Mouse (Mus musculus) adrenal gland, adult 2 months (tissue): Measurements from ENCODE around the gene Copa. TPM values are rescaled to one million over a fixed set of nuclear protein-coding genes. Genes with fewer than 3 reads are reported as not detected.

Experiments used
- DNase-seq: peaks from one replicate; pipeline ENCODE4 v3.0.0; 2021
- long read RNA-seq: library from polyadenylated mRNA; stranded (forward); transcript quantifications from one replicate; pipeline ENCODE4 v2.0.0, GENCODE M21; 2021
- polyA plus RNA-seq: library from polyadenylated mRNA; depleted of rRNA; stranded (reverse); fragments of >200 nt; gene quantifications from 2 replicates; pipeline ENCODE4 v1.2.3, GENCODE M21; 2012; rRNA removed
- total RNA-seq, 2 experiments: library from RNA; stranded (reverse); gene quantifications; 2 replicates each; pipeline ENCODE4 v1.2.3; 2021

Copa gene
- 100 to 1,000 TPM; 174 to 178 TPM for total RNA-seq
- 11.0 and 21.1 TPM in 2 replicates for polyA plus RNA-seq
- long read RNA-seq, full-length matches to known transcripts: 83 of 104 reads
- long read RNA-seq, partial matches to known transcripts: 13 of 104 reads
- long read RNA-seq, other reads (novel, unspliced or antisense): 8 of 104 reads

DNA sequence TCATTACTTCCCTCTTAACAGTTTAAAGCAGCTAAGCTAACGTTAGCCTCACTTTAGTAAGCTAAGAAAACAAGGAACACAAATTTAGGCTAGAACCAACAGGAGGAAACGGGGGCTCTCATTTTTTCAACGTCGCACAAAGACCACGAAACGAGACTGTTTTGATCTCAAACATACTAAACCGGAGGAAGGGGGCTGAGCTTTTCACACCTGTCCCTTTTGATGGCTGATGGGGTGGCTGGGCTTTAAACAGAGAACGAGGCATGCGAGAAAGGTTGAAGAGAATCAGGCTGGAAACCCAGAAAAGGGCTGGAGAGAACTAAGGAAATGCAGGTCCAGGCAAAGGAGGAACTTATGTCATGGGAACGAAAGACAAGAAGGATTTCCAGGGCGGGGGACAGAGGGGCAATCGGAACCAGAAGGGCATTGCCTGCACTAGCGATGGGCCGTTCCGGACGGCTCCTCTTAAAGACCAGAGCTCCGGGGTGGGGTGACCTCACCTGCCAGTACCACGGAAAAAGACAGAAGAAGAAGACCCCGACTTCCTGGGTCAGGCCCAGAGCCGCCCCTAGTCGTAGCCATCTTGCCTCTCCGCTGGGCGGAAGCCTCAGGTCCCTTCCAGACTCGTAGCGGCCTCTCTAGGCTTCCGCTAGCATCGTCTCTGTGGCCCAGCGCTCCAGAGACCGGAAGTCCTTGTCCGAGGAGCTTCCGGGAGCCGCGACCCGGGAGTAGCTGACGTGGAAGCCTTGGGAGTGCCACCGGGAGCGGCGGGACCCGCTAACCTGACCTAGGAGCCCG, at the start of gene Copa, which contains the start of gene Ncstn:
Gene Copa (plus strand): TSS at position 429 of the 798 bp plus-strand sequence.
Gene Ncstn (minus strand): TSS at position 695 of the 798 bp plus-strand sequence.
- peak; percentile 95 for DNase-seq

DNA sequence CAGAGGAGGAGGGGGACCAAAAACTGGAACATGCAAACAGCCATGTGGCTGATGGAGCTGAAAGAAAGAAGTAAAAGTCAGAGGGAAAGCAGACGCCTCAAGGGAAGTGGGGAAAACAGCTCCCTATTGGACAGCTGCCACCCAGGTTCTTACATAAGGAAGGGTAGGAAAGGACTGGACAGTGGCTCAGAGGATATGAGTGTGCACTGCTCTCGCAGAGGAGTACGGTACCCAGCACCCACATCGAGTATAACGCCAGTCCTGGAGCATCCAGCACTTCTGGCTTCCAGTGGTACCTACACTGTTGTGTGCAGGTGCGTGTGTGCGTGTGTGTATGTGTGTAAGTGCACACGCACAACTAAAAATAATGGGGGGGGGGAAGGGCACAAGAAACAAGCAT, 35.9 kb upstream of the Copa start:
- DNase-seq: no peak

DNA sequence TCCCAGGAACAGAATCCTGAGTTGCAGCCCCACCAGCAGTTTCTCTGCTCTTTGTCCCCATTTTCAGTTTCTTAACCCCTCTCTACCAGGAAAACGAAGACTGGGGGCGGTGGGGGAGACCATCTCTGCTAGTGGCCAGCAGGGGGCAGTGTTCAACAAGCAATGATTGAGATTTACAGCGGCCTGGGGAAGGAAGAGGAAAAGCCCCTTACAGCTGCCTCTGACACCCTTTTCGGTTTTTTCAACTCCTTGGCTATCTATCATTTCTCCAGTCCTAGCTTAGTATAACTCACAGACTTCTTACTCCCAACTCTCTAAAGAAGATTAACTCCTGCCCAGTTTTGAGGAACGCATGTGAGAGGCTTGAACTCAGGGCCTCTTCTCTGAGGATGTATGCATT, 35.4 kb upstream of the Copa start:
- peak; percentile 56 for DNase-seq

DNA sequence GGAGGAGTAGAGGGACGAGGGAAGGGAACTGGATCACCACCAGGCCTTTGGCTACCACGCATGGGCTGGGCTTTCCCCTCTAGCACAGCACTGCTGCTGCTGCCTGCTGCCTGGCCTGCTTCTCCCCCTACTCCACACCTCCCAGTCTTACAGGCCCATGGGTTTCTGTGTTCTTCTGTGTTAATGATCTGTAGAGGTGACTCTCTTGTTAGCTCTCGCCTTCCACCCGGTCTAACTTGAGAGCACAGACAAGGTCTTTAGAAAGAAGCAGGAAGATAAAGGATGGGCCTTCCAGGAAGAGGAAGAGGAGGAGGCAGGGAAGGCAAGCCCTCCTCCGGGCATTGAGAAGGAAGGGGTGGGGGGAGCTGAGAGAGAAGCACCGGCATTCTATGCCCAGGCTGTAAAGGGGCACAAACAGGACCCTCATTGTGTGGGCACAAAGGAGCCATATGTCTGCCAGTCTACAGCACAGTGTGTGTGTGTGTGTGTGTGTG, 34.0 kb upstream of the Copa start:
- no peak for DNase-seq

DNA sequence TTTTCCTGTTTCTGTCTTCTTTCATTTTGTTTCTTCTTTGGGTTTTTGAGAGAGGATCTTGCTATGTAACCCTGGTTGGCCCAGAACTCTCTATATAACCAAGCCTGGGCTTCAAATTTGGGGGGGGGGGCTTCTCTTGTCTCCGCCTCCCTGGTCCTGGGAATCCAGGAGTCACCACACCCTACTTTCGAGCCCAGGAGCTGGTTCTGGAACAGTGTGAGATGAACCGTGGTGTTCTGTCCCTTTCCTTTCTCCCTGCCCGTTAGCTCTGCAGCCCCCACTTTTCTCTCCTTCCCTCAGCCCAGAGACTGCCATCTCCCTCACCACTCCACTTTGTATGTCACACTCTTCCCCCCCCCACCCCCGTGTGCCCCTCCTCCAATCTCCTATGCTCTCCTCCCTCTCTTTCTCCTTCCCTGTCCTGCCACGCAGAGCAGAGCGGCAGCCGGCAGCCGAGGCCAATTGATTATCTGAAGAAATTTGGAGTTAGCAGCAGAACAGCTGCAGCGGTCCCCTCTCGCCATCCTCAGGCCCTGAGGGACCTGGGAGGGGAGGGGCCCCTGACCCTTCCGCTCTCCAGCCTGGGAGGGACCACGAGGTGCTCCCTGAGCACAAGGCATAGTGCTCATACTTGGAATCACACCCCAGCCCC, 33.1 kb upstream of the Copa start:
- no peak for DNase-seq

DNA sequence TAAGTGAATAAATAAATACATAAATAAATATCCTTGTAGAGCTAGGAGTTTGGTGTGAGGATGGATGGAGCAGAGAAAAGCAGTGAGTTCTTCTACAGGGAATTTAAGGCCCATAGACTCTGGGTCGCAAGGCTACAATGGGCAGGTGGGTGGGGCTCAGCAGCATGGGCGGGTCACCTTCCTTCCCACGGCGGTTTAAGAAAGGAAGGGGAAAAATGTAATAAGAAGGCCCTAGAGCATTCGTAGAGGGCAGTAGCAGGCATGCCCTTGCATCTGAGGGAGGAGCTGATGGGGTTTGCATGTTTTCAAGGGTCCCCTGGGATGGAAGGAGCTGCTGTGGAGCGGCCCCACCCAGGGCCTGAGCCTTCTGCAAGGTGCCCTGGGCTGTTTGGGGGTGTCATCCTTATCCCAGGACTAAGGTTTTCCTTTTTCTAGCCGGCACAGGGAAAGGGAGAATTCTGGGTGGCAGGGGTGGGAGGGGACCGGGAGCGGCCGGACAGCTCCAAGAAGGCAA, 29.5 kb upstream of the Copa start:
- DNase-seq: no peak

DNA sequence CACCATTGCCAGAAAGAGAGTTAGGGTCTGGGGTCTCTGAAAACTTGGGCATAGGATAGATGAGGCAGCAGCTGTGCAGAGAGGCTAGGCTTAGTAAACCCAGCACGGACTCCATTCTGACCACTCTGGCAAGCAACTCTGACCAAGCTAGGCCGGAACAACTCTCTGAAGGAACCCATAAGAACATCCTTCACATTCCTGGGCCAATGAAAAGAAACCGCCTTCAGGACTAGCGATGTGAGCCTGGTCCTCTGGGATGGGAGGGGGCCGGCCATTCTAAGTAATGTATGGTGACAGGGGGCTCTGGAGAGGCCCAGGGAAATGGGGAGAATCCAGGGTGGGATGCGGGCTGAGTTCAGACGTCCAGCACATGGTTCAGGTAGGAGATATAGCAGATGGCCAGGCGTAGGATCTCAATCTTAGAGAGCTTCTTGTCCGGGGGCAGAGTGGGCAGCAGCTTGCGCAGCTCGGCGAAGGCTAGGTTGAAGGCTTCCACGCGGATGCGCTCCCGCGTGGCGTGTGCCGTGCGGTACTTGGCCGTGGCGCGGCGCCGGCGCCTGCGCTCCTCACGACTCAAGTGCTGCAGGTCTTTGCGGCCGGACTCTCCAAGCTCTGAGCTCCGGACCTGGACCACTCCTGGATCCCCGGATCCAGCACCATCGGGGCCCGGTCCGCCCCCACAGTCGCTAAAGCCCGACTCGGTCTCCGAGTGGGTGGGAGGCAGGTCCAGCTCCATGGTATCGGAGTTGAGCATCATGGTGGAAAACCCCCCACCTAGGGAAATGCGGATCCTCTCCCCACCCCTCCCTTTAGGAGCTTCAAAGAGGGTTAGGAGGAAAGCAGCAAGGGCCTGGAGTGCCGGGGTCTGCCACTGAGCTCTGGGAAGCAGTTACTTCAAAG, 28.5 kb upstream of the Copa start:
- no peak for DNase-seq

DNA sequence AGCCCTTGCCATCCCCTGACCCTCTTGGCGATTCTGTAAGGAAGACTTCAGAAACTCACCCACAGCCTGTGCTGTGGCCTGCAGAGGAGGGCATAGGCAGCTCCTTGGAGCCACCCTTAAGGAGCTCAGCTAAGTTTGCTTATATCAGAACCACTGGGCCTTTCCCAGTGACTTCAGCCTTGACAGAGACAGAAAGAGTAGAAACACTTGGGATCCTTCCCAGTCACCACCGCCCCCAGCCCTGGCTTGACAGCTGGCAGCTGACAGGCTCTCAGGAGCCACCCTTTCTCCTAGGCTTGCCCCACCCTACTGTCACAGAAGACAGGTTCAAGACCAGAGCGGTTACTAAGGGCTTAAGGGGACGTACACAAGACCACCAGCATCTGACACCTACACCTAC, 26.1 kb upstream of the Copa start:
- no peak for DNase-seq

DNA sequence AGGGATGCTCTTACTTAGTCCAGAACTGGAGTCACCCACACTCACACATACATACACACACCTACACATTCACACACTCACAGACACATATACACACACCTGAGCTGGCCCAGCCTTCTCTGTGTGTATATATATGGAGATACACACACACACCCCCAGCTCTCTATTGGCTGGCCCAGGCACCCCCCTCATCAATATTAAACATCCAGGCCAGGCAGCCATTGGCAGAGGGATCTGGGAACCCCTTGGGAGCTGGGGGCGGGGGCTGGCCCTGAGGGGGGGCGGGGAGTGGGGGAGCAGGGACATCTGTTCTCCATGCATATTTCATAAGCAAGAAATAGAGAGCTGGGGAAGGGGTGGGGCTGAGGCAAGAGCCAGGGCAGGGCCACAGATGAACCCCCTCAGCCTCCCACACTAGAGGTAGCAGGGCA, 24.8 kb upstream of the Copa start, which contains the start of gene Nhlh1:
Gene Nhlh1 (minus strand): TSS at position 83 of the 431 bp plus-strand sequence.
- no peak for DNase-seq

DNA sequence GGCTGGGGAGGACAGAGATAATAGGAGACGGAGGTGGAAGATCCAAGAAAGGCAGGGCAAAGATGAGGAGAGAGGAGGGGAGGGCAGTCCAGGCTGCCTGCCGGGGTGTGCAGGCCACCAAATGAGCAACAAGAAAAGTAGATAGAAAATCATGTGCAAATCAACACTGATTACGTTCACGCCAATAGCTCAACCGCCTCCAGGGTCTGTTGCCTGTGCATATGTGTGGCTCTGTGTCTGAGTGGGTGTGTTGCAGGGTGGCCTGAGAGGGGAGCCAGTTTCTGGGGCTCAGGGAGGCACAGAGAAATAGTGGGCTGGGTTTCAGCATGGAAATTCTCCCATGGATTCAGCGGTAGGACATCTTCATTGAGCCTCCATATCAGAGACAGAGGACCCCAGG, 24.0 kb upstream of the Copa start:
- DNase-seq: no peak

DNA sequence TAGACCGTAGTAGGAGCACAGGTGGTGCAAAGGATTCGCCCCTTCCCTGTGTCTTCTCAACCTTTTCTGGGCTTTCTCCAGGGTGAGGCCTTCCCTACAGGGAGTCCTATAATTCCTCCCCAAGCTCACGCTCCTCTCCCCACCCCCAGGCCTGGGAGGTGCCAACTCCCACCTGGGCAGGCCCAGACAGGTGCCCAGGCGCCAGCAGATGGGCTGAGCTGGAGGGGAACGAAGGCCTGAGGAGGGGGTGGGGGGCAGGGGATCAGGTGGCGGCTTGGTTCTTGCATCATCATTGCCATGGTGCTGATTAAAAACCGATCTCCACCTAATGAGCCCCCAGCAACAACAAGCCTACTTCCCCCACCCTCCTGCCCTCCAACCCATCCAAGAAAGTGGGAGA, 23.5 kb upstream of the Copa start:
- DNase-seq: no peak

DNA sequence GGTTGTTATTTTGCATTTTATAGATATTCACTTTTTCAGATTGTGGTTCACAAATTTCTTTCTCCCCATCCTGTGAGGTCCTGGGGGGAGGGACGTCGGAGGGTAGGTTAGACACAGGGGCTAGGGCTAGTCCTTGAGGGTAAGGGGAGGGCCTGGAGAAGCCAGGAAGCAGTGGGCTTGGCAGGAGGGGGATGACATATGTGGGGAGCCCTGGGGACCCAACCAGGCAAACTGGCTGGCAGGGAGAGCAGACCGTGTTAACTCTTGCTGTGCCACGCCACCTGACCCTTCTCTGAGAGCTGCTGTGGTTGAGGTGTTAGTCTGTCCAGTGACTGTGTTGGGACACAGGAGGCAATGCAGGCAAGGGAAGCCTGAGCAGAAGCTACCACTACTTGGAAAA, 21.7 kb upstream of the Copa start:
- no peak for DNase-seq

DNA sequence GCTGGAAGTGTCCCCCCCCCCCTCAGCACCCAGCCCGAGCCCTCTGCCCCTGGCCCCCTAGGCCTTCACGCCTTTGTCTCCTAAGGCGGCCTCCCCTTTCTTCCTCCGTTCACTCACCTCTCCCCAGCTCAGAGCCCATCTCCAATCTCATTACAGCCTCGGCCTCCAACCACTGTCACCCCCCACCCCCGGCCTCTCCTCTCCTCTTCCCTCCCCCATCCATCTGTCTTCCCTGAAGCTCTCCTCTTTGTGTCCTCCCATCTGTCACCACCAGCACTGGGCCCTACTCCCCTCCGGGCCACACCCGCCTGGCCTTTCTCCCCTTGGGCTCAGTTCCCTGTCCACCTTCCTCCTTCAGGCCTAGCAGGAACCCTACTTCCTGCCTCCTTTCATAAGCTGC, 21.1 kb upstream of the Copa start:
- no peak for DNase-seq

DNA sequence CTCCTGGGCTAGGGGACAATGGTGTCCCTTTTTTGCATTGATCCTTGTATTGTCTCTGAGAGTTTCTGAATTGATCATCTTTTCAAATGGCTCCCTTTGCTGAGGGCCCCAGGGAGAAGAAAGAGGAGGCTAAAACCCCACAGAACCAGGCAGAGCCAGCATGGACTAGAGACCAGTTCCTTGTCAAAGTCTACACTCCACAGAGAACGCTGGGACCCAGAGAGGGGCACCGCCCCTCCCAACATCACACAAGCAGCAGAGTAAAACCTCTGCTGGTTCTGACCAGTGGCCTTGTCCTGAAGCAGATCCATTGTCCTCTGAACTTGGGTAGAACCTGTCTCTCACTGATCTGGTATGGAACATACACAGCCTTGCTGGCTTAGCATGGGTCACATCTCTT, 20.2 kb upstream of the Copa start:
- DNase-seq: no peak

DNA sequence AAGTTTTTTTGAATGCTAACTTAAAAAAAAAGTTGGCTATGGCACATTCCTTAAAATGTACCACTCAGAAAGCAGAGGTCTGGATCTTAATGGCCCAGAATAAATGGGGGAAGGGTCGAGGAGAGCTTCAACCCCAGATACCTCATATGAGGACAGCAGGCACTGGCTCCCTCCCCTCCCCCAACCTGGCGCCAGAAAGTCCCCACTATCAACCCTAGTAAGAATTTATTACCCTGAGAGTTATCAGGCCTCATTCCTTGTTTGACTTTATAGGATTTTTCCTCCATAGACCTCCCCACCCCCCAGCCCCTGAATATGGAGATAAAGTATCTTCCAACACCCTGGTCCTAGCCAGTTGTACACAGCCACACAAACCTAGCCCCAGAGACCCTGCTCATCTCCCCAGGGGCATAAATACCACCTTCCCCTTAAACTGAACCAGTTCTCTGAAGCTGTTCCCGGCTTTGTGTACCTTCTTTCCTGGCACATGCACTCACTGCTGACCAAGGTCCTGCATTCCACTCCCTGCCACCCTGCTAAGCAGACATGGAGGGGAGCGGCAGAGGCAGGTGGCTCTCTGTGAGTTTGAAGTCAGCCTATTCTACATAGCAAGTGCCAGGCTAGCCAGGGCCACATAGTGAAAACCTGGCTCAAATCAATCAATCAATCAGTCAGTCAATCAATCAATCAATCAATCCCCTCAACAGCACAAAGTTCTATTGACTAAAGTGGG, 18.9 kb upstream of the Copa start:
- DNase-seq: no peak

DNA sequence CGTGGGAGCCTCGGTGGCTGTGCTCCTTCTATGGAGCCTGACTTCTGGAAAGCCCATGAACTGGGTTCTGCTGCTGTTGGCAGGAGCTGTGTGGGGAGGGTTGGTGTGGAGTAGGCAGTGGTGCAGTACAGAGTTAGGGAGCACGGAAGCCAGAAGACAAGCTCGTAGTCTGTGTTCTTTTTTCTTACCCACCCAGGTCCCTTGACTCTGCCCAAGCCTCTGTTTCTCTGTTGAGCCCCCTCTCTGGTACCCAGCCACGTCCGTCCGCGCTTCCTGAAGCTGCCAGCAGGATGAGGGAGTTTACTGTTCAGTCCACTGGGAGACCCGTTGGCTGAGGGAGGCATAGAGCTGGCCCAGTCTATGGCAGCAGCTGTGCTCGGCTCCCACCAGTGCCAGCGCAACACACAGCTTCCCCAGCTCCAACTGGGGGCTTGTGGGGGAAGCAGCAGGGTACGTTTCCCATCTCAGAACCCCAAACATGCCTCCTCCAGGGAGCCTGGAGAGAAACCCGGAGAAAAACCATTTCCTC, 17.7 kb upstream of the Copa start:
- DNase-seq: no peak

DNA sequence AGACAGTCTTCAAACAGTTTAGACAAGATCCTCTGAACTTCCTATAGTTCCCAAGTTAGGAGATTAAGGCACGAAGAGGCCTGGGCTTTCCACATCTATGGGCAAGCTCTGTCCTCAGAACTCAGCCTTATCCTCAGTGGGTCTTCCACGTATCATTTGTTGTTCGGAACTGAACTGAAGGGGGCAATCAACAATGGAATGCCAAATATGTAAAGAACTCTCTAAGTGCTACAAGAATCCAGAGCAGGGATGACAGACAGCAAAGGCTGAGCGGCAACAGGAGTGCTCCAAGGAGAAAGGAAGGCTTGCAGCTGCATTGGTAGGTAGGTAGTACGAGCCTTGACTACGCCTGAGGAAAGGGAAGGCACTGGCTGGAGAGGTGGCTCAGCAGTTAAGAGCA, 12.1 kb upstream of the Copa start:
- no peak for DNase-seq

DNA sequence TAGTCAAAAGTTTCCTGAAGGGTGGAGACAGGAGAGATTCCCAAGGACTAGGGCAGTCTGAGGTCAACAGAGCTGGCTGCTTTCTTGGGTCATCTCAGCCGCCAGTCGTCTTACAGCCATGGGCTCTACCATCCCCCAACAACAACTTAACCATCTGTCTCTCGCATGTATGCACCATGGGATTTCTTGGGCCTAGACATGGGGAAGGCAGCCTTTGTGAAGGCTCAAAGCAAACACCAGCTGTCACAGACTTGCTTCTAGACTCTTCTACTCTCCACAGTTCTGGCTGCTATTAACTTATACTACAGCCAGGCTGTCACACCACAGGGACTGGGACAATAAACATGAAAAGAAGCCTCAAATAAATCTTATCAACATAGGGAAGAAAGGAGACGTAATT, 10.8 kb upstream of the Copa start:
- DNase-seq: no peak

DNA sequence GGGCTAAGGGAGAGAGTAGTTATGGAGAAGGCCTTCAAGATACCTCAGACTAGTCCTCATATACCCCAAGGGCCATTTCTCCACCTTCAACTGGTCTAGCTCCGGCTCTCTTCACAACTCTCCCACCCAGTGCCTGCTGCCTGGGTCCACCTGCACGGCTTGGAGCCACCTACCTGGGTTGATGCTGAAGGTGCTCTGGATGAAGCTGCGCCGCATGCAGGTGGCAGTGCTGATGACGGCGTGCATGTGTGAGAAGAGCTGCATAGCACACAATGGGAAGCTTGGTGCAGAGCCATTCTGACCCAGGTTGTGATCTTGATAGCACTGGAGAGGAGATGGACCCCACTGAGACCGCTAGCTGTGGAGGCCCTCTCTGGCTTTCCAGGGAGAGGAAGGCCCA, 9.7 kb upstream of the Copa start:
- no peak for DNase-seq

DNA sequence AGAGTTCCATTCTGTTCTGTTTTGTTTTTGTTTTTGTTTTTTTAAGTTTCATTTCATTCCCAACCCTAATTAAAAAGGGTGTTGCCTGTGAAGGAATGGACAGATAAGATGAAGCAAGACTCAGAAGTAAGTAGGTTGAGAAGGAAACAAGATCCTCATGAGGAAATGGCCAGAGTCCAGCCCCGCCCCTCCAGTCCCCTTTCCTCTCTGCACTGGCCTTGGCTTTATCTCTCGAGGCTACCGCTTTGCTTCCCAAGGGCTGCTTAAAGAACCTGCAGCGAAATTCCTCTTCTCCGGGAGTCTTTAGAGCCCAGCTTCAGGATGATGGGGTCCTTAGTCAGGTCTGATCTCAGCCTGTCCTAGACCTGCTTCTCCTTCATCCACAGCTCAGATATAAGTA, 4.3 kb upstream of the Copa start:
- peak; percentile 58 for DNase-seq
